Mouse (Mus musculus) retina, embryonic 14.5 days (tissue): ENCODE data around the gene Olfr845.

Source experiments
- DNase-seq: peaks from one replicate; pipeline ENCODE4 v3.0.0-alpha.2; 2015; ENCODE audit warnings: low spot score

Olfr845 gene

DNA sequence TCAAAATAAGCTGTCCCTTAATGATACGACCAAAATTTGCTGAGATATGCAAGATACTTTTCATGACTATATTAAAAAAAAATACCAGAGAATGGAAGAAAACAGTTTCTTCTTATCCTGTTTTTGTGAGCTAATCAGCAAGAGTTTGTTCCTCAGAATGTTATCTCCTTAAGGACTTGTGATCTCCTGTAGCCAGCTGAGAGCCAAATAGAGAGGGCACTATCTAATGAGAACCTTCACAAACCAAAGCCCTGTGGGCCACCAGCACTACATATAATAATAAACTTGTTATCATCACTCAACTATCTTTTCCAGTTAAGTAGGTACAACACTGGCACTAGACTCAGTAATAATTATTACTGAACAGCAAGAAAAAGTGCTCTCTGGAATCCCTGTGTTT is at the start of gene Olfr845:
TSS of gene Olfr845 (plus strand) at position 301 of the 400 bp plus-strand sequence.
- DNase-seq, result no peak

GRCm38 (mm10) chr9:19316047-19316446 is 20.2 kb upstream of the Olfr845 start, which contains the start of gene Olfr844:
TSS of gene Olfr844 (plus strand) at chr9:19316347.
- DNase-seq, result no peak

DNA sequence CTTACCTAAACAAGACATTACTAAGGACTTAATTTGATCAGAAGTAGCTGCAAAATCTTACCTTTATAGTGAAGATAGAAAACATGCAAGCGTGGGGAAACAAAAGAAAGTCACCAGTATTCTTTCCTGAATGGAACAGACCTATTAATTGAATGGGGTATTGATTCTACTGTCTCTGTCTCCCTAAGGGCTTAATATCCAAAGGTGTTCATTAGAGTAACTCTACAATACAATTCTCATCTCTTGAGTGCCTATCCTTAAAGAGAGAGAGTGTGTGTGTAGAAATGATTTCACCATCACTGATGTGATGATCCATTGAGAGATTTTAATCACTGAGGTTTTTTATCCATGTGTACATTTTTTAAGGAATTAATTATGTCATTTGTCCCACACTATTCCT is 27.6 kb downstream of the Olfr845 start, which contains the start of gene Olfr846:
TSS of gene Olfr846 (minus strand) at position 101 of the 400 bp plus-strand sequence.
- no peak for DNase-seq

GRCm38 (mm10) chr9:19378569-19378968 is 42.3 kb downstream of the Olfr845 start, which contains the start of gene Olfr847:
TSS of gene Olfr847 (minus strand) at chr9:19378669.
- DNase-seq, result no peak
